Mouse (Mus musculus) cerebellum, adult 2 months (tissue): Measurements from ENCODE around the gene Cryge. TPM values are rescaled to one million over a fixed set of nuclear protein-coding genes. Genes with fewer than 3 reads are reported as not detected.

ENCODE experiments used
- DNase-seq, 2 experiments: peaks; one replicate each; pipeline ENCODE4 v3.0.0; 2021
- H3K27ac ChIP-seq: fragments of 200-500 bp; 2 replicates; pipeline ENCODE4 v1.5.1; 2012; ENCODE audit warnings: low read length, control low read depth, inconsistent platforms; ENCODE audit not compliant: insufficient read depth
- H3K27me3 ChIP-seq: fragments of 200-500 bp; 2 replicates; pipeline ENCODE4 v1.6.1; 2012; ENCODE audit warnings: inconsistent platforms, mild to moderate bottlenecking, low read length, moderate library complexity; ENCODE audit not compliant: control insufficient read depth, insufficient read depth
- H3K4me1 ChIP-seq: fragments of 200-500 bp; 2 replicates; pipeline ENCODE4 v1.6.1; 2011; ENCODE audit warnings: low read length; ENCODE audit not compliant: control insufficient read depth, insufficient read depth
- H3K4me3 ChIP-seq: fragments of 200-500 bp; replicated peaks from 2 replicates; pipeline ENCODE3; 2011; ENCODE audit warnings: mild to moderate bottlenecking, low read depth, low read length, control low read depth; ENCODE audit not compliant: insufficient read depth
- CTCF ChIP-seq: fragments of 200-500 bp; IDR thresholded peaks from 2 replicates; pipeline ENCODE4 v1.5.1; 2011; ENCODE audit warnings: low read depth, mild to moderate bottlenecking, control low read depth, low read length, moderate library complexity, borderline replicate concordance; ENCODE audit not compliant: insufficient read depth
- POLR2A ChIP-seq: fragments of 200-500 bp; IDR thresholded peaks from 2 replicates; pipeline ENCODE4 v1.6.1; 2011; ENCODE audit warnings: low read length, control low read depth, borderline replicate concordance; ENCODE audit not compliant: insufficient read depth
- WGBS: fragments of 180-500 bp; shearing (Covaris S2); methylation state at CpG from one replicate; pipeline ENCODE4 v1.1.7; 2018; 5-methylcytosine and 5-hydroxymethylcytosine counted together
- polyA plus RNA-seq: library from polyadenylated mRNA; depleted of rRNA; stranded (reverse); fragments of >200 nt; gene quantifications from 2 replicates; pipeline ENCODE4 v1.2.3, GENCODE M21; 2012

The Cryge gene
- polyA plus RNA-seq, 1 experiment, result not detected

- H3K27ac ChIP-seq, result no peak overlapping the region
- no peaks in the 10 kb centered on the region for H3K27me3 ChIP-seq
- DNase-seq, result no peak
- 87% methylated on average over 3 of the region's 3 CpGs for WGBS
- no peaks in the 10 kb centered on the region for H3K4me1 ChIP-seq
- no peak for TF ChIP-seq CTCF
- TF ChIP-seq POLR2A, result no peak
- no peak overlapping the region for H3K4me3 ChIP-seq
Observed at GRCm38 (mm10) chr1:65041837-65042236, 9.1 kb downstream of the Cryge start.

DNA sequence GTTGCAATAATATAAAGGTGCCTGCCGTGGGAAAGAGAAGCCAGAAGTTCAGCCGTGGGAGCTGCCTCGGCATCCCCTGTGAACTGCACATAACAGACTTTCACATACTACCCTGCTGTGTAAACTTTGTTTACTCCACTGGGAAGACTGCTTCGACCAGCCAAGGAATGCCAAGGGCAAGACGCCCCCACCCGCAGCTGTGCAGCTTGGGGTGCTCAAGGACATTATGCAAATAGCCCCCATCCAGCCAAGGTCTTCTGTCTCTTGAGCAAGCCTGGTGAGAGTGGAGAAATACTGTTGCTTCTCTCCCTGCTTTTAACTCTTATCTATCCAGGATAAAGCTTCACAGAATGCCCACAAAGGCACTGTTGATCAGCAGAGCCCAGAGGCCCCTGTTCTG lies 10.1 kb downstream of the Cryge start:
- TF ChIP-seq POLR2A, result no peak
- DNase-seq, result no peak
- 33% methylated on average over 6 of the region's 6 CpGs for WGBS
- Histone ChIP-seq H3K27me3 (no peaks in the 10 kb centered on the region), H3K4me3 (no peak overlapping the region), H3K27ac (no peak overlapping the region), H3K4me1 (no peaks in the 10 kb centered on the region)

GRCm38 (mm10) chr1:65039679-65040078 lies 11.3 kb downstream of the Cryge start:
- Histone ChIP-seq H3K27ac (no peak overlapping the region), H3K27me3 (no peaks in the 10 kb centered on the region), H3K4me3 (no peak overlapping the region), H3K4me1 (no peaks in the 10 kb centered on the region)
- DNase-seq, result no peak
- 84% methylated on average over 3 of the region's 3 CpGs for WGBS
- TF ChIP-seq POLR2A (no peak), CTCF (no peak)

DNA sequence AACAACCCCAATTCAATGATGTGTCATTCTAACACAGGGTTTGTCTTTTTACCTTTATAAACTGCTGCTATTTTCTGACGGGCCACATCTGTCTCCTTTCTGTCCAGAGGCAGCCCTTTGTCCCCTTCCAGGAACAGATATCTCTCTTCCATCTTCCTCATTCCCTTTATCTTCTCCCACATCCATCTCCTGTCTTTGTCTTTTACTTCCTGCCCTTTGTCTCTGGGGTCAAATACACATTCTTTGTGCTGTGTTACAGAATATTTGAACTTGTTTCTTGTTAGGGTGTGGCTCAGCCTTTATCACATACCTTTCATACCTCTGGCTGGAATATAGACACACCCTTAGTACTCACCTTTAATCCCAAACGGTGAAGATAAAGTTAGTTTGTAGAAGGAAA lies 13.4 kb downstream of the Cryge start:
- Histone ChIP-seq H3K27me3 (no peaks in the 10 kb centered on the region), H3K27ac (no peak overlapping the region), H3K4me3 (no peak overlapping the region), H3K4me1 (no peaks in the 10 kb centered on the region)
- 86% methylated on average over 2 of the region's 2 CpGs for WGBS
- TF ChIP-seq CTCF, result no peak
- no peak for TF ChIP-seq POLR2A
- no peak for DNase-seq

DNA sequence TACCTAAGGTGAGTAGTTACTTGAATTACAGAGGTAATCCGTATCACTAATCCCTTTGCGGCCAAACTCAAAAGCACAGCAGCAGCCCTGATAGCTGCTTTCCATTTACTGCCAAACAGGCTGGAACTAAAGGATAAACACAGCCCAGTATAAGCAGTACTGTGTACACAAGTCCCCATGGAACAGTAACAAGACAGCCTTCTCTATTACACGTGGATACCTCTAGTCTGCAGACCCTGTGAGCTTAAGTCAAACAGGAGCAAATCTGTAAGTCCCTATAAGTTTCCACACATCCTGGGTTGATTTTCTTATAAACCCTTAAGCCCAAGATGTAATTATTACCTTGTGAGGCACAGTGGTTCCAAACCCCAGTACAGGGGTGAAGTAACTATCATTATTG lies 15.4 kb downstream of the Cryge start:
- 44% methylated on average over 3 of the region's 3 CpGs for WGBS
- no peak overlapping the region for H3K4me3 ChIP-seq
- DNase-seq, result no peak
- TF ChIP-seq CTCF (no peak), POLR2A (no peak)
- H3K27ac ChIP-seq, result no peak overlapping the region
- H3K27me3 ChIP-seq, result no peaks in the 10 kb centered on the region
- no peaks in the 10 kb centered on the region for H3K4me1 ChIP-seq

DNA sequence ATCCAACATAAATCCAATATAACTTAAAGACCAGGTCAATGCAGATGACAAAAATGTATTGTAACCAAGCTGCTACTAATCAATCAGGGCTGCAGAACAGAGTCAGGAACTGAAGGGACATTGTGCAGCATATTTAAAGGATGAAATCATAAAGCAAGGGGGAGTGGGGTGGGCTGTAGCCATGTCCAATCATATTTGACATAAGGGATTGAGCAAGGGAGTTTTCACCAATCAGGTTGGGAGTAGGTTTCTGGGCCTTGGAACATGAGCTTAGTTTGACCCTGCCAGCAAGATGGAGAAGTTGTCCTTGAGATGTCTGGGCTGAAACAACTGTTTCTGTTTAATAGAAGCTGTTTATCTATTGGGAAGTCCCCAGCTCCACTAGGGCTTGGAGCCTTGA lies 18.3 kb downstream of the Cryge start, which contains the start of gene Akr1cl:
TSS of gene Akr1cl (minus strand) at position 119 of the 400 bp plus-strand sequence.
- TF ChIP-seq CTCF, result no peak
- TF ChIP-seq POLR2A, result no peak
- Histone ChIP-seq H3K27ac (no peak within 1 kb of the TSS), H3K4me1 (no peaks in the 10 kb centered on the region), H3K27me3 (no peaks in the 10 kb centered on the region), H3K4me3 (no peak within 1 kb of the TSS)
- DNase-seq, result no peak

- WGBS, result 42% methylated on average over 9 of the region's 9 CpGs
- Histone ChIP-seq H3K27ac (no peak overlapping the region), H3K27me3 (no peaks in the 10 kb centered on the region), H3K4me1 (no peaks in the 10 kb centered on the region), H3K4me3 (no peak overlapping the region)
- DNase-seq, result no peak
- TF ChIP-seq CTCF (no peak), POLR2A (no peak)
Observed at GRCm38 (mm10) chr1:65028206-65028605, 22.7 kb downstream of the Cryge start.

GRCm38 (mm10) chr1:65012726-65013125 lies 38.2 kb downstream of the Cryge start:
- Histone ChIP-seq H3K27ac (no peak overlapping the region), H3K4me3 (no peak overlapping the region), H3K27me3 (no peaks in the 10 kb centered on the region), H3K4me1 (no peaks in the 10 kb centered on the region)
- TF ChIP-seq CTCF (no peak), POLR2A (no peak)
- WGBS, result 81% methylated on average over 4 of the region's 4 CpGs
- no peak for DNase-seq

DNA sequence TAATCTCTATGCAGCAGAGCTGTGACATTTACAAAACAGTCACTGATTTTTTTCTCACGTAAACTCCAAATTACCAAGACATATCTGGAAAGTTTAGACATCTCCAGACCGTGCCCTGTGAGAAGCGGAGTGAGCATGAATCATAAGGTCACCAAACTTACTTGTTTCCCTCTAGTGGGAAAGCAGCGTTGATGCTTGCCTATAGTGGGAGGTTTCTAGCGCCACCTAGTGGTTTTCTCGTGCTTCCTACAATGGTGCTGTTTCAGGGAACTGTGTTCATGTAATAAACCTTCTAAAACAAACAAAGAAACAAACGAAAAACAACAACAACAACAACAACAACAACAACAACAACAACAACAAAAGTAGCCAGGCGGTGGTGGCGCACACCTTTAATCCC lies 40.8 kb downstream of the Cryge start:
- H3K27me3 ChIP-seq, result no peaks in the 10 kb centered on the region
- no peak overlapping the region for H3K27ac ChIP-seq
- H3K4me3 ChIP-seq, result no peak overlapping the region
- DNase-seq, result peak; percentile 55 to 67
- TF ChIP-seq CTCF (peak; percentile 95), POLR2A (no peak)
- H3K4me1 ChIP-seq, result no peaks in the 10 kb centered on the region
- 6% methylated on average over 9 of the region's 9 CpGs for WGBS
